Mouse (Mus musculus): ENCODE results near the gene 1700123O20Rik.

1700123O20Rik gene

DNA sequence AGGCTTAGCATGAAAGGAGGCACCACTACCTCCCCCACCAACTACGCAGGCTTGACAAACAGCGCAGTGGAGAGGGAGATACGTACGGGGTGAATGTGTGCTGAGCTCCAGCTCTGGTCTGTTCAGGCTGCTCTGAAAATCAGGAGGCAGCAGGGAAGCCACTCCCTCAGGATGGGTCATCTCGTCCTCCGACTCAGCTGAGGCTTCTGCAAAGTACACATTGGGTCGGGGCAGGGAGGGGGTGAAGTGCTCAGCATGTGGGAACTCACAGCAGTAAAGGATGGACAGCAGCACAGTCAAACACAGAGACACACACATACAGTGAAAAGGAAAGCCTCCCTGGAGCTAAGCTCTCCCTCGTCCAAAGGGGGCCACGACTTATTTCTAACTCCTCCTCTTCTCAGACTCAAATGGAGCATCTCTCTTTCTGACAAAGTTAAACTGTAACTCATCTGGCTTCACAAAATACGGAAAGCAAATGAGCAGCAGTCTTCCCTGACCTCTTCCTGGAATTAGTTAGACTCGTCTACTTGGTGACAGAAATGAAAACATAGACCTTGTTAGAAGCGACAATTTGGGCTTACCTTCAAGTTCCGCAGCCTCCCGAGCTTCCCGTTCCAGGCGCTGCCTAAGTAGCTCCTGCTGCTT lies 7.2 kb upstream of the 1700123O20Rik start:
- no peak for DNase-seq

DNA sequence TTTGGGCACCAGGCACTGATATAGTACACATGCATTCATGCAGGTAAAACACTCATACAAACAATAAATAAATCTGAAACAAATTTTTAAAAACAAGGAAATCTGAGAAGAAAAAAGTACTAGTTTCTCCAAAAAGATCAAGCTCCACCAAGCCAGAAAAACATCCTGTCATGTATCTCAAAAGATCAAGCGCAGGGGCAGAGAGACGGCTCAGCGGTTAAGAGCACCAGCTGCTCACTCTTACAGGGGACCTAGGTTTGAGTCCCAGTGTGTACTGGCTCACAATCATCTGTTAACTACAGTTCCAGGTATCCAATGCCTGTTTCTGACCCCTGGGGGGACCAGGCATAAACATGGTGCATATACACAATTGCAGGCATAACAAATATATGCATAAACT lies 3.6 kb upstream of the 1700123O20Rik start:
- no peak for DNase-seq

DNA sequence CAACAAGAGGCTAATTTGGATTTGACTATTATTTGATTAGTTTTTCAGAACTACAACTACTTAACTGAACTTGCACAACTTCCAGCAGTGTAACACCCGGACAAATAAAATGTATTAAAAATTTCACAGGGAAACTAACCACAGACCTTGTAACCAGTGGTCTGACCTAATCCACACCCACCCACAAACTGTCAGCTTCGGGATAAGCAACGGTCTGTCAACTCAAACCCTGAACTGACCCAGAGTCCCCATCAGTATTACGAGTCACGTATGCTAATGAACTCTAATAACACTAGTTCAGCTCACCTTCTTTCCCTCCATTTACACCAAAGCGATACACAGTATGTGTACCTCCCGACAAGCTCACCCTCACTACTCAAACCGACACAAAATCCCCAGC lies 545 bp upstream of the 1700123O20Rik start:
- no peak for DNase-seq

DNA sequence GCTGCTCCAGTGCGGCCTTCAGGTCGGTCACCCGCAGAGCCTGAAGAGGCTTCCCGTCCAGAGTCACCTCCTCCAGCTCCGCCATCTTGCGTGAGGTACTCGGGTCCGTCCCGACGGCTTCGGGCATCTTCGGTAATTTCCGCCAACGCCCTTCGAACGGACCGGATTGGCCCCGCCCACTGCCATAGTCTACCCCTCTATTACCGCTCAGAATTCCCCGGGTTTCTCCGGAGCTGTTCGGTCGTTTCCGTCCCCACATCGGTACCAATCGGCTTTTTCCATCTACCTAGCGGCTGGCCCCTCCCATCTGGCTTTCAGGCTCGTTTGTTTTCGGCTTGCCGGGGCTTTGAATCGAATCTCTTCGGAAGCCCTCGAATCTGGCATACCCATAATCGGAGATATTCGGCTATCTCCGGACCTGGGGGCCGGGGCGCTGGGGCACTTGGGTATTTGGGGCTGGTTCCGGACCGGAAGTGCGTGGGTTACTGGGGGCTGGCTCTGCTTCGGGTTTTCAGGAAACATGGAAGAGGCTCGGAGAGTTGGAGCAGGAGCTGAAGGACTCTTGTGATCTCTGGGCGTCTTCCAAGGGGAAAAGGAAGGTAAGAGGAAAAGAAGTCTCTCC lies 617 bp downstream of the 1700123O20Rik start, which contains the start of gene Acin1:
Gene Acin1 (minus strand): TSS at position 410 of the 622 bp plus-strand sequence.
- DNase-seq: peak; percentile 100

DNA sequence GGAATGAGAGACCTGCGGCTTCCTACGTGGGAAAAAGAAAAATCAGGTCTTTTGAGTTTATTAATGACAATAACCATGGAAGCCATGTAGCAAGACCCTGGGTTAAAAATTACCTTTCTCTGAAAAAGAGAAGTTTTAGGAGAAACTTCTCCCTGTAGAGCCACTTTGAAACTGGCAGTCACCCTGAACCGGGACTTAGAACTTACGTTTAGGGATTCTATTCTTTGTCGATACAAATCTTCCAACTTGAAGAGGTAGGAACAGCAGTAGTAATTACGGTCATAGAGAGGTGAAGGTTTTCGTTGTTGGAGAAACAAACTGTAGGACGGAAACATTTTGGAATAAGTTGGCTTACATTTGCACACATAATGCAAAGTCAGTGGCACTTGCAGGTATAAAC lies 1.2 kb downstream of the 1700123O20Rik start:
- DNase-seq: no peak

DNA sequence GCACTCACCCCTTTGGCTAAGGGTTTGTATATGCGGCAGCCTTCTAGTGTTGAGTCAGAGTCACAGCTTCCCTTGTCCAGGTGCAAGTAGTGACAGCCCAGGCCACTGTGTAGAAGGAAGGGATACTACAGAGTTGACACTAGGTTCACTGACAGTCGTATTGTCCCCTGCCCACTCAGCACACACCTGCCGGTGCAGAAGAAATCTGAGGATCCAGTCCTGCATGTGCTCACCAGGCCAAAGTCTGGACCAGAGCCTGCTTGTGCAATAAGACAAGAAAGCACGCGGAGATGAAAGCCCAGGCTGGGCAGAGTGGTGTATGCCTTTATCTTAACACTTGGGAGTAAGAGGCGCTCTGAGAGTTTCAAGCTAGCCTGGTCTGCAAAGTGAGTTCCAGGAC lies 9.0 kb downstream of the 1700123O20Rik start:
- no peak for DNase-seq

DNA sequence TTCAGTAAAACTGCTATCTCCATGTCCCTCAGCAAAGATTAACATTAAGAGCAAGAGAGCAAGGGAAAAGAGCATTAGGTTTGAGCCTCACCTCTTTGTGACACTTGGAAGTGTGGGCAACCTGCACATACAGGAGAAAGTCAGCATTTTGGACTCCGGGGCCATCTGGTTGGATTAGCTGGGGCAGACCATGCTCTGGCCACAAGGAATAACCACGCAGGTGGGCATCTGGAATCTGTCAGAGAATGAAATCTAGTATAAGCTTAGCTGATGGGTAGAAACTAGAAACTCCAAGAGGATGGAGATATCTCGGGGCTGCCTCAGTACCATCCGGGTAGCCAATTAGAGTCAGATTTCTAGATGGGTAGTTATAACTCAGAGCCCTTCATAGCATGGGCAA lies 10.7 kb downstream of the 1700123O20Rik start:
- DNase-seq: no peak

DNA sequence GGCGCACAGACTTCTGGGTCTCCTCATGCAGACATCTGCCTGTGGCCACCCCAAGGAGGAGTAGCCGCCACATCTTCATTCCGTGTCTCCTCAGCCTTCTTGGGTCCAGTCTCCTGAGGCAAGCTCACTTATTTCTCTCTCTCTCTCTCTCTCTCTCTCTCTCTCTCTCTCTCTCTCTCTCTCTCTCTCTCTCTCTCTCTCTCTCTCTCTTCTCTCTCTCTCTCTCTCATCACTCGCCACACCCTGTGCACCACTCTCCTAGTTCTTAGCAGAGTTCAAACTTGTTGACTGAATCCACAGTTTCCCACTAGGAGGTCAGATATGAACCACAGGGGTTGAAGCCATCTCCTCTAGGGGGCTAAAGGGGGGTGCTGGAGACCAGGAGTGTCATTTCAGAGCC lies 12.7 kb downstream of the 1700123O20Rik start, which contains the start of gene Gm29776:
Gene Gm29776 (minus strand): TSS at position 101 of the 400 bp plus-strand sequence.
- DNase-seq: no peak

DNA sequence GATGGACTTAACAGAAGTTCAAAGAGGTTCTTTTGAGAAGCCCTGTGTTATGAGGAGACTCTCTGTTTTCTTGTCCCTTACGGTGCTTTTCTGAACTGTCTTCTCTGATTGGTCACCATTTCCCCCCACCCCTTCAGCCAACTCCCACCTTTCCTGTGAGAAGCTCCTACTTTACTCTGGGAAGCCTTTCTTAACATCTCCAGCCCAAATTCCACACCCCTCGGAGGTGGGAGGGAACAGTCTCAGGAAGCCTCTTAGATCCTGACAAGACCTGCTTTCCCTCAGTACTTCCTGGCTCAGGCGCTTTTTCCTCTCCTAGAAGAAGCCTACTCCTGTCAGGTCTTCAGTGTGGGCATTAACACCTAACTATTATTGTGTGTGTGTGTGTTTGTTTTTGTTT lies 13.6 kb downstream of the 1700123O20Rik start:
- DNase-seq: no peak

DNA sequence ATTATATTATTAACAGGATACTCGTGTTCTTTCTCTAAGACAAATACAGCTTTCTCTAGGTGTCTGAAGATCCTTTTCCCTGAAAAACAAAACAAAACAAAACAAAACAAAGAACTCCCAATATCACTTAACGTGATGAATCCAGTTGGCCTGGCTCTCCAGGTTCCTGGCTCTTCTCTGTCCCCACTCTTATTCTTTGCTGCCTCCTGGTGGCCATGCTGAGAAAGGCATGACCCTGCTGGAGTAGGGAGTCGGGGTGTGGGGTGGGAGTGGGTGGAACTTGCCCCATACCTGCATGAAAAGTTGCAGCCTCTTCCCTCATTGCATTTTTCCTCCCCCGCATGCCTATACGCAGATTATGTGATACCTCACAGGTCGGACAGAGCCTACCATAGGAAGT lies 15.3 kb downstream of the 1700123O20Rik start:
- peak; percentile 63 to 73 for DNase-seq

DNA sequence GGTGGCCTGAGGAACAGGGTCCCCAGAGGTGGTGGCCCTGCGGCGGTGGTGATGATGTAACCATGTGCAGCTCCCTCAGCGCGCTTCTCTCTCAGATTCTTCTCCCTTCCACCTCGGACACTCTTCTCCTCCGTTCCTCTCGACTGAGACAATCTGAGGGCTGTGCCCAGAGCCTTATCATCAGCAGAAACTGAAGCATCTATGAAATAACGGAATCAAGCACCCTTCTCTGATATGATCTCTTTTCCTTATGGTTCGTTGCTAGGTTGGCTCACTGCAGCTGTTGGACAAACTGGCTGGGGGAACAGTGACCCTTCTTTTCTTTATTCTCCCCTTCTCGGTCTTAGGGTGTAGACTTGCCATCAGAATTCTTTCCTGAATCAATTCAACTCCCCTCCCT lies 17.2 kb downstream of the 1700123O20Rik start:
- DNase-seq: no peak

DNA sequence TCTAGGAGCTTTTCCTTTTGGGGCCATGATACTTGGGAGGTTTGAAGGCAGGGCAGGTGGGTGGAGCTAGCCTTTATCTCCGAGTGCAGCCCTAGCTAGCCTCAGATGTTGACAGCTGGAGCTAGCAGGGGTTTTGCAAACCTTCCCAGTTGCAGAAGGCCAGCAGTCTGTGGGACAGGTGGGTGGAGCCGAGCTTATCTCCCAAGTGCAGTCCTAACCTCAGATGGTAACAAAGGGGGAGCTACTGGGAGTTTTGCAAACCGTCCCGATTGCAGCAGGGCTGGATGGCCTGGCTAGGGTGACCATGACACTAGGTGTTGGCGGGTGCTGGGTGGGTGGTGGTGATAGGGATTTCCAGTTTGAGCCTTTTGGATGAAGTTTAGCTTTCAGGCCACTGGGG lies 19.8 kb downstream of the 1700123O20Rik start:
- no peak for DNase-seq

DNA sequence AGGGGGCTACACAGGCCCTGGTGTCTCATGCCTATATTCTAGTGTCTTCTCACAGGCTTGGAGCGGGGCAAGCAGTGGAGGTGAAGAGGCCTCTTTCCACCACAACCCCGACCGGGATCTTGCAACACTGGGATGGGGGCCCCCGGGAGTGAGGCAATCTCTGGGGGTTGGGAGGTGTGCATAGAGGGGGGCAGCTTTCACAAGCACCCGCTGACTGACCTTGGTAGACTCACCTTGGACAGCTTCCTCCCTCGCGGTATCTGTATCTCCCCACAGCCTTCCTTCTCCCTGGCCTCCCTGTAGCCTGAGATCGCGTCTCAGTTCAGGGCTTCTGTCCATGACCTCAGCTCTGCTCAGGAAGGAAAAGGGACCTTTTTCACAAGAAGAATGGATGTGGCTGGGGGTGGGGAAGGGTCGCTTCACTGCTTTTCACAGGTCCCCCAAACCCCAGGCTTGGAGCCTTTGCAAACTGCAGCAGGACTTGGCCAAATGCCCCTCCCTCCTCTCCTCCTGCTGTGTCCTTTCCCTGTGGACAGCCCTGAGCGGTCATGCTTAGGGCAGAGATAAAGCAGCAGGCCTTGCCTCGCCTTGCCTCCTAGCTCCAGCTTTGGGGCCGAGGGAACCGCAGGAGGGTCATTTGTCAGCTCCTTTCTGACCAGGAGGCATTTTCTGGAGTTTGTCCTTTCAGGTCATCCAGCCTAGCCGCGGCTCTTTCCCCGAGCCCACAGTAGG lies 20.7 kb downstream of the 1700123O20Rik start:
- DNase-seq: no peak

DNA sequence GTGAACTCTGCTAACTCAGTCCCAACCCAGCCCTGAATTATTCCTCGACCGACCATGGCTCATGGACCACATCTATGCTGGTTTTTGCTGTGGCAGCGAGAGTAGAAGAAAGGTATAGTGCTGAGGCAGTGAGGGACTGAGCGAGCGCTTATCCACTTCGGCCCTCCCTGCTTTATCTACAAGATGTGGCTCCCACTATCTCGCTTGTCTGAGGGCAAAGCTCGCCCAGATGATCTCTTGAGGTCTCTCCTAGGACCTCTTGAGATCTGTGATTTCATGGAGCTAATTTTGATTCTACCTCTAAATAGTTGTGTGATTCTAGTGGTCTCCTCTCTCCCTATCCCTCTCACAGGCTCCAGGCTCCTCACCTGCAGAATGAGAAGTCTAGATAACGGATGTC lies 23.0 kb downstream of the 1700123O20Rik start:
- no peak for DNase-seq

DNA sequence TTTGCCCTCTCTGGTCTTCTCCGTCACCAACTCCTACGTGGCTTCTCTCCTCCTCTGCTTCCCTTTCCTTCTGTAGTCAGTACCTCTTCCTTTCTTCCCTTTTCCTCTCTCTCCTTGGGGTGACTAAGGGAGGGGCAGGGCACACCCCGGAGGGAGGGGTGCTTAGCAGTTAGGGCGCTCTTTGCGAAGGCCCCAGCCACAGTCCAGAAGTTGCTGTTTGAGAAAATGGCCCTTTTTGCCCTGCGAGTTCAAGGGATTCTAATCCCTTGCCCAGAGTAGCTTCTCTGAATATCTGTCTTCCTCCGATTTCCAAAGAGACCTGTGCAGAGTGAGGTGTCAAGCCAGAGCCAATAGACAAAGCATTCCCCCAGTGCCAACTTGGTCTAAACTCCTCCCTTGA lies 26.1 kb downstream of the 1700123O20Rik start, which contains the start of gene Cebpe:
Gene Cebpe (minus strand): TSS at position 101 of the 400 bp plus-strand sequence.
- no peak for DNase-seq

DNA sequence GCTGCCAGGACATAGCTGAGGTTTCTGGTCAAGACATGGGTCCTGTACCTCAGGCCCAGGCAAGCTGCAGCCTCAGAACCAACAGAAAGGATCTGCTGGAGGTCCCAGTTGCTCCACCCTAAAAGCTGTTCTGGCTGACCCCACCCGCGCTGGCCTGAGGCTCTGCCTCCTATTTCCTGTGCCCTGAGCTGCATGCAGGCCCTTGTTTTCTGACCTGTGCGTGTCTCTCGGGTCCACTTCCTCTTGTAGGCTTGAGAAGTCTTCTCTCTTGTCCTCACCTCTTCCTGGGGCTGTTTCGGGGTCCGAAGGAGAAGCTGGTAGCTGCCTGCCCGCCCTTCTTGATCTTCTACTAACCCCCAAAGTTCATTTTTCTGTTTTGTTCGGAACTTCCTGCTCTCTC lies 26.8 kb downstream of the 1700123O20Rik start:
- no peak for DNase-seq

DNA sequence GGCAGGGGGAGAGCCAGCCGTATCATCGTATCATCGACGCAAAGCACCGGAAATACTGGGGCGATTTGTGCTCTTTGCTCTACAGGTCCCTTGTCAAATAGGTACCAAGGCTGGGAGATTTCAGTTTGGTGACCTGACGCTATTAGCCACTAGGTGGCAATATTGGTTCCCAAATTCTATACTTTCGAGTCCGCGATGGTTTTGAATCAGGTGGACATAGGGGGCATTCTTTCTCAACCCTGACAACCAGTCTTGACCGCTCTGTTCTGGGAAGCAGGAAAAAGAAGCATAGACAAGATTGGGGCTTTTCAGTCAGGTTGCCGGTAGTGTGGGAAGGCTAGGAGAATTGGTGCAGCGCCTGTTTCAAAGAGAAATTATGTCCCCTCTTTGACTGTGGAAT lies 28.1 kb downstream of the 1700123O20Rik start:
- peak; percentile 31 to 55 for DNase-seq

DNA sequence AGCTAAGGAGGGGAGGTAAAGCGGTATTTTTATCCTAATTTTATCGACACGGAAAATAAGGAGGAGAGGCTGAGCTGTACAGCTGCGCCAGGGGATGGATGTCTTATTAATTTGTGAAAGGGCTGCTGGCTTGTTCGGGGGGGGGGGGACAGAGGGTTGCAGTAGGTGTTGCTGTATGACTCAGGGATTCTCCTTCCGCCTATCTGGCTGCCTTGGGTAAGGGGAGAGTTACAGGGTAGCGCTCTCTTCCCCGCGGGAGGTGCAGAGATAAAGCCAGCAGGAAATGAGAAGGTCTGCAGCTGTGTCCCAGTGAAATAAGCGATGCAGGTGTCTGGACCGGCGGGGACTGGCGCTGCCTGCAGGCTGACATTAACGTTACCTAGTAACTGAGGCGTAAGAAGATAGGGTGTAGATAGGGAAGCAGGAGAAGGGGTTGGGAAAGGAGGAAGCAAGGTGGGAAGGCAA lies 28.6 kb downstream of the 1700123O20Rik start:
- peak; percentile 57 to 68 for DNase-seq

DNA sequence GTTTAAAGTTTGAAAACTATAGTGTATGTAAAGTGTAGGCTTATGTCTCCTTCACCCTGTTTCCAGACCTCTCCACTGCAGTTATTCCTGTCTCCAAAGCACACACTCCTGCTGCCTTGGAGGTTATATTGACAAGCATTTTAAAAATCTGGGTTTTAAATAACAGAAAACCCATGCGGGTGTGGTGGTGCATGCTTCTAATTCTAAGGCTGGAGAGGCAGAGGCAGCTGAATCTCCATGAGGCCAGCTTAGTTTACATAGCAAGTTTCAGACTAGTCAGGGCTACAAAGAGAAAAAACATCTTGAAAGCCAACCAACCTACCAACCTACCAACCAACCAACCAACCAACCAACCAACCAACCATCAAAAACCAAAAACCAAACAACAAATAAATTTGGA lies 29.4 kb downstream of the 1700123O20Rik start:
- DNase-seq: no peak

DNA sequence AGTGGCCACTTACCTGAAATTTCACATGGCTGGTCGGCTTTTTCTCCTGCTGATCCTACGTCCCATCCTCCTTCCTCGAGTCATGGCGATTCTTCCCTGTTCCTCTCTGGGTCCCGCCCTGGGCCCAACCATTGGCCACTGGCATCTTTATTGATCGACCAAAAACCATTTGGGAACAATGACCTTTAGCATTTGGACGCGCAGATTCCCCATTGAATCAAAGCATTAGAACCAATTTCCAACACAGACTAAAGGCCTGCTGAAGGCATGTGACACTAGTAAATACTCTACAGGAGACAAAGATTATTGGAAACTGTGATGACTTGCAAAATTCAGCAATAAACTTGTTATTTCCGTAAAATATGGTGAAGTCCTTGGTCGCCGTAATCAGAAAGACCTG lies 34.0 kb downstream of the 1700123O20Rik start:
- no peak for DNase-seq

DNA sequence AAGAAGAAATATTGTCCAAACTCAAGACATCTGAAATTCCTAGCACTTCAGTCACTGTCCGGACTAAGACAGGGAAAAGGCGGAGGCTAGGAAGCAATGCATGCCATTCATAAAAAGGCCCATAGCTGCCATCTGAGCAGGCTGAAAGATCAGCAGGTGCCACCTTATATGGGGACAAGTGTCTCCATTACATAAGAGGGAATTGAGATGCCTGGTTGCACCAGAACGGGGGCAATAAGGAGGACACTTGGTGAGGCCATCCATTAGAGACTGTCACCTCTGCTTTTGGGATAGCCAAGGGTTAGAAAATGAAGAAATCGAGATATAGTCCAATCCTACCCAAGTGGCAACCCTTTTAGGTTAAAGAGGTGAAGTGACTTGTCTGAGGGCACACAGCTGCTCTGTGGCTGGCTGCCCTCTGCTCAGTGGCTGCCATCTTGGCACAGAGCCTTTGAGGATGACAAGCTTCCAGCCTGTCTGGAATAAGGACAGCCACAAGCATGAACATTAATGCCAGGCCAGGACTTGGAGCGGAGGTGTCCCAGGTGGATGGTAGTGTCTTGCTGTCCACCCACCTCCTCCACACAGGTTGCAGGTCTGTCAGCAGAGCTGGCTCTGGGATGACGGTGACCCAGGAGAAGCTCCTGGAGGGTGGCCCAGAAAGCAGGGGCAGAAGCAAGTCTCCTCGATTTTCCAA lies 34.8 kb downstream of the 1700123O20Rik start:
- no peak for DNase-seq

DNA sequence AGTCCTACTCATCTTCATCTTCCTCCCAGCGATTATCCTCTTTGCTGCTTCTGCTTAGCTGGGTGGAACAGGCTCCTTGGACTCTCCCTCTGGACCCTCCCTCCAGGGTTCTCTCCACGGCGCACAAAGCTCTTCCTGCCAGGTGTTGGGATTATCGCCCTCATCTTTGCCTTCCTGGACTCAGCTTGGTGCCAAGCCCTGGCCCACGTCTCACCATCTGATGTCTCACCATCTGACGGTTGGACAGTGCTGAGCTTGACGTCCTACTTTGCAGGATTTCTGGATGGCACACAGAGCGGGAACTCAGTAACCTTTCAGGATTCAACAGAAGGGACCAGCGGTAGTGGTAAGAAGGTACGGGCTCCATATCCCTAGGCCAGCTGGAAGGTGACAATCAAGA lies 35.7 kb downstream of the 1700123O20Rik start:
- no peak for DNase-seq

DNA sequence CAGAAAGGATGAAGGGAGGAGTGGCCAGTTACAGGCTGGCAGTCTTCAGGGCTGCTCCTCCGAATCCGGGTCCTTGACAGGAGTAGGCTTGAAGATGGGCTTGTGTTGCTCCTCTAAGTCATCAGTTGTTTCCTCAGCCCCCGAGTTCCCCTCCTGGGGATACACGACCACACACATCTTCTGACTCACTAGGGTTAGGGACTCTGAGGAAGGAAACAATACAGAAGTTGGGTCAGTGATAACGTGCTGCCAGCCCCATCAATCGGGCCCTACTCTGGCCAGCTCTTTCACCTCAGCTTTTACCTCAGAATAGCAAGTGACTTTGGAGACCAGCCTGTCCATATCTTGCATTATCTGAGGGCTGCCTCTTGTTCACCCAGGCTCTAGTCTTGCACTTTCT lies 38.0 kb downstream of the 1700123O20Rik start:
- no peak for DNase-seq
